Mouse (Mus musculus) lung, adult 2 months (tissue): ENCODE results near the gene Cgas.

ENCODE experiments used
- CTCF ChIP-seq: fragments of 200-500 bp; IDR thresholded peaks from 2 replicates; pipeline ENCODE4 v1.5.1; 2011; ENCODE audit warnings: mild to moderate bottlenecking, low read length, control low read depth; ENCODE audit not compliant: insufficient read depth
- POLR2A ChIP-seq: fragments of 200-500 bp; IDR thresholded peaks from 2 replicates; pipeline ENCODE4 v1.6.1; 2011; ENCODE audit warnings: low read depth, mild to moderate bottlenecking, control low read depth, low read length, borderline replicate concordance; ENCODE audit errors: extremely low read depth

DNA sequence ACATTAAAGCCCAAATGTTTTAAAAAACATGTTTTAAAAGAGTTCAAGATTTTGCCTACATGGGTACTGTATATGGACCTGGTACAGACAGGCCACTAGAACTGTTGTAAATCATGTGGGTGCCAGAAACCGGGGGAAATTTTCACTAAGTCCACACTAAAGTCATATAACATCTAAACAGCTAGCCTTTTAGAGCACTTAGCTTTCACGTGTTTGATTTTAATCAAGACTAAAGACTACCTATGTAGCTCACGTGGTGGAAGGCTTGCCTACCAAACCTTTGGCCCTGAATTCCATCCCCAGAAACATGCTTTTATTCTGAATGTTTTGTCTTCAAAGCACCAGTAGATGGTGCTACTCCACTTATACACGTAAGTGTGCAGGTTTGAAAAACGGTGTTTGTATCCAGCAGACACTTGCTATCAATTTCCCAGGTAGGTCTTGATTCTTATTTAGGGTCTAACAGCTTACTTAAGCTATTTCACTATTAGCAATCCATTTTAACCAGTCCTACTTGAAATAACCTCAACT, 34.0 kb upstream of the Cgas start:
- TF ChIP-seq CTCF (no peak), POLR2A (no peak)
